Mouse (Mus musculus) MEL (cell line): ENCODE results near the gene Kpnb1.

ENCODE experiments used
- CHD1 ChIP-seq: IDR thresholded peaks from 2 replicates; pipeline ENCODE4 v1.6.1; 2012; ENCODE audit warnings: low read depth, mild to moderate bottlenecking, inconsistent platforms, low read length, improper control_type of control experiment
- CTCF ChIP-seq, 3 experiments: IDR thresholded peaks in 2 of 3; conservative IDR thresholded peaks in 1 of 3; 2 replicates each; pipeline ENCODE4 v1.5.1; 2011 to 2012; ENCODE audit warnings: low read length in 3 of 3, low read depth in 2 of 3, mild to moderate bottlenecking in 2 of 3, improper control_type of control experiment in 1 of 3, inconsistent platforms in 1 of 3, mixed read lengths in 1 of 3, moderate library complexity in 1 of 3; ENCODE audit not compliant: control insufficient read depth in 1 of 3, insufficient read depth in 1 of 3, poor library complexity in 1 of 3, severe bottlenecking in 1 of 3
- E2F4 ChIP-seq: IDR thresholded peaks from 2 replicates; pipeline ENCODE4 v1.6.1; 2011; ENCODE audit warnings: low read depth, low read length, improper control_type of control experiment, borderline replicate concordance
- EP300 ChIP-seq, 2 experiments: IDR thresholded peaks; 2 replicates each; pipeline ENCODE4 v1.6.1; 2011; ENCODE audit warnings: improper control_type of control experiment in 2 of 2, low read length in 2 of 2, low read depth in 1 of 2, mild to moderate bottlenecking in 1 of 2
- ETS1 ChIP-seq: IDR thresholded peaks from 2 replicates; pipeline ENCODE4 v1.6.1; 2012; ENCODE audit warnings: low read depth, mild to moderate bottlenecking, inconsistent platforms, low read length, improper control_type of control experiment, moderate library complexity
- GATA1 ChIP-seq: IDR thresholded peaks from 2 replicates; pipeline ENCODE4 v1.6.1; 2011; ENCODE audit warnings: low read depth, low read length, improper control_type of control experiment
- MEF2A ChIP-seq: IDR thresholded peaks from 2 replicates; pipeline ENCODE4 v1.6.1; 2014; ENCODE audit warnings: low read depth, mild to moderate bottlenecking, inconsistent platforms, low read length, improper control_type of control experiment; ENCODE audit not compliant: poor library complexity, insufficient replicate concordance, severe bottlenecking; ENCODE audit errors: extremely low read depth
- MYC ChIP-seq: IDR thresholded peaks from 2 replicates; pipeline ENCODE4 v1.6.1; 2011; ENCODE audit warnings: low read depth, mild to moderate bottlenecking, low read length, improper control_type of control experiment, moderate library complexity
- NELFE ChIP-seq: IDR thresholded peaks from 2 replicates; pipeline ENCODE4 v1.6.1; 2011; ENCODE audit warnings: low read depth, low read length, improper control_type of control experiment
- POLR2A ChIP-seq, 2 experiments: IDR thresholded peaks; 2 replicates each; pipeline ENCODE4 v1.6.1; 2011 to 2012; ENCODE audit warnings: low read length in 2 of 2, mild to moderate bottlenecking in 2 of 2, control low read depth in 1 of 2, improper control_type of control experiment in 1 of 2, low read depth in 1 of 2, moderate library complexity in 1 of 2; ENCODE audit not compliant: control insufficient read depth in 1 of 2, insufficient read depth in 1 of 2, poor library complexity in 1 of 2
- ZMIZ1 ChIP-seq: IDR thresholded peaks from 2 replicates; pipeline ENCODE4 v1.6.1; 2012; ENCODE audit warnings: low read depth, mild to moderate bottlenecking, inconsistent platforms, low read length, improper control_type of control experiment, moderate library complexity
- ZNF384 ChIP-seq: IDR thresholded peaks from 2 replicates; pipeline ENCODE4 v1.6.1; 2012; ENCODE audit warnings: low read depth, mild to moderate bottlenecking, inconsistent platforms, low read length, improper control_type of control experiment

DNA sequence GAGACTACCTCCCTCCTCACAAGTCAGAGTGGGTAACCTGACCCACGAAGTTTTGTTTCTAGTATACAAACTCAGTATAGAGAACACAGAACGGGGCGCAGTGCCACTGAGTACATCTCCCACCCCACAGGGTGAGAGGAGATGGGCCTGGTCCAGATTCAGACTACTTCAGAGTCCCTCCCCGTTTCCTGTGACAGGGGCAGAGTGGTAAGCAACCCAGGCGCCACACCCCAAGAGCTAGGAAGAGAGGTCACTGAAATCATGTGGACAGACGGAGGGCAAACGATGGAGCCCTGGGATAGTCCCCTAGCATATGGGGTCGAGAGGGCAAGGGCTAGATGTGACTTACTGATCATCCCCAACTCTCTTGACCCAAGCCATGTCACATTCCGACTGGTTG is 41.7 kb downstream of the Kpnb1 start:
- TF ChIP-seq MEF2A (no peak), CTCF (IDR thresholded peaks at IDR 0.05 in 2 of 3, conservative IDR thresholded peaks at IDR 0.05 in 1 of 3; ENCODE audit: control insufficient read depth in 1 of 3, insufficient read depth in 1 of 3, low read depth in 2 of 3, low read length in 3 of 3, poor library complexity in 1 of 3, severe bottlenecking in 1 of 3) (no peak), POLR2A (IDR thresholded peaks at IDR 0.05; ENCODE audit: control insufficient read depth in 1 of 2, insufficient read depth in 1 of 2, low read depth in 1 of 2, low read length in 2 of 2, poor library complexity in 1 of 2) (no peak), ZMIZ1 (no peak), EP300 (IDR thresholded peaks at IDR 0.05; ENCODE audit: low read depth in 1 of 2, low read length in 2 of 2) (no peak), NELFE (no peak), ETS1 (no peak), MYC (no peak), ZNF384 (no peak), GATA1 (no peak), CHD1 (no peak), E2F4 (no peak)
